Mouse (Mus musculus) hindbrain, postnatal 0 days (tissue): ENCODE measurements around the gene Cdh11. TPM values are rescaled to one million over a fixed set of nuclear protein-coding genes. Genes with fewer than 3 reads are reported as not detected.
A peak's percentile ranks its signal among the peaks of the same experiment; 100 is the strongest.

Source experiments
- ATAC-seq: fragments of 200-750 bp; cut with Nextera tagmentation; 2 replicates; pipeline ENCODE4 v1.8.0; 2017; ENCODE audit warnings: mild to moderate bottlenecking, moderate TSS enrichment, moderate library complexity
- DNase-seq: peaks from one replicate; pipeline ENCODE4 v3.0.0-alpha.2; 2015; ENCODE audit warnings: low spot score
- H3K27ac ChIP-seq: fragments of 300-500 bp; sonication (generic); 2 replicates; pipeline ENCODE4 v1.5.1; 2014; ENCODE audit warnings: mild to moderate bottlenecking
- H3K27me3 ChIP-seq: fragments of 300-500 bp; sonication (generic); 2 replicates; pipeline ENCODE4 v1.6.1; 2014; ENCODE audit warnings: low read length, mixed read lengths; ENCODE audit not compliant: insufficient read depth
- H3K36me3 ChIP-seq: fragments of 300-500 bp; sonication (generic); 2 replicates; pipeline ENCODE4 v1.6.1; 2014; ENCODE audit warnings: low read length, mixed read lengths; ENCODE audit not compliant: insufficient read depth
- H3K4me1 ChIP-seq: fragments of 300-500 bp; sonication (generic); 2 replicates; pipeline ENCODE4 v1.6.1; 2014; ENCODE audit warnings: antibody characterized with exemption, low read length, mixed read lengths; ENCODE audit not compliant: insufficient read depth
- H3K4me2 ChIP-seq: fragments of 300-500 bp; sonication (generic); 2 replicates; pipeline ENCODE4 v1.6.1; 2014; ENCODE audit warnings: low read depth, mild to moderate bottlenecking, low read length, moderate library complexity, mixed read lengths
- H3K4me3 ChIP-seq: fragments of 300-500 bp; sonication (generic); 2 replicates; pipeline ENCODE4 v1.5.1; 2014; ENCODE audit warnings: low read length
- H3K9ac ChIP-seq: fragments of 300-500 bp; sonication (generic); replicated peaks from 2 replicates; pipeline ENCODE4 v1.6.1; 2014; ENCODE audit warnings: mild to moderate bottlenecking, low read length, moderate library complexity, mixed read lengths
- H3K9me3 ChIP-seq: fragments of 300-500 bp; sonication (generic); 2 replicates; pipeline ENCODE4 v1.6.1; 2016; ENCODE audit warnings: low read length, mixed read lengths
- CTCF ChIP-seq: IDR thresholded peaks from 2 replicates; pipeline ENCODE4 v1.5.1; 2016; ENCODE audit warnings: antibody characterized with exemption, control low read depth, low read depth
- WGBS: fragments of 180-500 bp; shearing (Covaris S2); extraction: QIAGEN DNeasy Blood & Tissue Kit; methylation state at CpG from one replicate; pipeline ENCODE4 v1.1.7; 2014; 5-methylcytosine and 5-hydroxymethylcytosine counted together
- polyA plus RNA-seq: library from polyadenylated mRNA; unstranded; fragments of >200 nt; fragmentation: Nextera tagmentation; extraction: Ambion mirVana; gene quantifications from 2 replicates; pipeline ENCODE4 v1.2.1, GENCODE M21; 2015
- total RNA-seq: library from RNA; depleted of rRNA; stranded (reverse); fragments of >200 nt; gene quantifications from 2 replicates; pipeline ENCODE4 v1.2.3, GENCODE M21; 2014

Gene Cdh11
- total and polyA plus RNA-seq, 2 experiments from 2014 or later, result 30.5 to 55.7 TPM

DNA sequence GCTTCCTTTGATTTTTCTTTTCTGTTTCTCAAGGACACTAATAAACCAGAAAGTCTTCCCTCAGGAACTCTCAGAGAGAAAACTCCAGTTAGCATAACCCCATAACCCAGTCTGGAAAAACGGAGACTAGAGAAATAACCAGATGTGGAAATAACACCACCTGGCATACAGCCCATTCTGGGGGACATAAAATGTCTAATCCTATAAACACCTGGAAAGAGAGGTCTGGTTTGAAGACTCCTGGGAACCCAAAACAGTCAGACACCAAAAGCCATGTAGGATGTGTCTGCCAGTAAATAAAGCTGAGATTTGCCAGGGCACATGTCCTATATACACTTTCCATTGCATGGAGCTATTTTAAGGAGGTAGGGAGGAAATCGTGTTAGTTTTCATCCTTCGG lies 42.5 kb downstream of the Cdh11 start:
- 79% methylated on average over 3 of the region's 3 CpGs for WGBS

DNA sequence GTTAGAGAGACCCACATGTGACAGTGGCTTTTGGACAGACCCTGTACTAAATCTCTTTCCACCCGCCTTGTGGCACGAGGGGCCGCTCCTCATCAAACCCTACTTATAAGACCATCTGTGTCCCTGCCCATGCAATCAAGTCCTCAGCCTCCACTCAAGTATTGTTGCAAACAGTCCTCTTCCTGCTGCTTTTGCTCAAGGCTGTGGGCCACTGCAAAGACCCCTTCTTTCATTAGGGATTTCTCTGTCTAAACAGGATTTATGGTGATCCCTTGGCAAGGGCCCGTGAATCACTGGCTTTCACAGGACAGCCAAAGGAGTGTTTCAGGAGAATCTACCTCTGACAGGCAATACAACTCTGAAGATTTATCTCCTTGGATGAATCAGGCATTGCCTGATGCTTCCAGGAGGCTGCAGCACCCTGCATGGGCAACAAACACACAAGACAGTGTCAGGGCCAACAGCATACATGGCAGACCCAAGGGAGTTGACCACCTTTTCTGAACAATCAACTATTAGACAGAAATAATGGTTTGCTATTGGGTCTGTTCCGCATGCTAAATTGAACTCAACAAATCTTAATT lies 43.3 kb downstream of the Cdh11 start:
- H3K4me2 ChIP-seq, result no peak overlapping the region
- H3K4me3 ChIP-seq, result no peak overlapping the region
- WGBS, result 73% methylated on average over 5 of the region's 5 CpGs
- no peaks in the 10 kb centered on the region for H3K27me3 ChIP-seq
- H3K4me1 ChIP-seq, result peaks cover 13% of the 10 kb centered on the region
- no peaks in the 10 kb centered on the region for H3K36me3 ChIP-seq
- H3K9ac ChIP-seq, result no peak overlapping the region
- no peak overlapping the region for H3K27ac ChIP-seq
- no peaks in the 10 kb centered on the region for H3K9me3 ChIP-seq
- TF ChIP-seq CTCF, result no peak
- no peak for ATAC-seq
- DNase-seq, result no peak

More for the DNA sequence above, 42.5 kb downstream of the Cdh11 start:
- Histone ChIP-seq H3K4me3 (no peak overlapping the region), H3K9ac (no peak overlapping the region), H3K4me2 (no peak overlapping the region), H3K36me3 (no peaks in the 10 kb centered on the region), H3K4me1 (peaks cover 10% of the 10 kb centered on the region), H3K27me3 (no peaks in the 10 kb centered on the region), H3K27ac (no peak overlapping the region), H3K9me3 (no peaks in the 10 kb centered on the region)
- TF ChIP-seq CTCF, result no peak
- DNase-seq (no peak), ATAC-seq (no peak)

DNA sequence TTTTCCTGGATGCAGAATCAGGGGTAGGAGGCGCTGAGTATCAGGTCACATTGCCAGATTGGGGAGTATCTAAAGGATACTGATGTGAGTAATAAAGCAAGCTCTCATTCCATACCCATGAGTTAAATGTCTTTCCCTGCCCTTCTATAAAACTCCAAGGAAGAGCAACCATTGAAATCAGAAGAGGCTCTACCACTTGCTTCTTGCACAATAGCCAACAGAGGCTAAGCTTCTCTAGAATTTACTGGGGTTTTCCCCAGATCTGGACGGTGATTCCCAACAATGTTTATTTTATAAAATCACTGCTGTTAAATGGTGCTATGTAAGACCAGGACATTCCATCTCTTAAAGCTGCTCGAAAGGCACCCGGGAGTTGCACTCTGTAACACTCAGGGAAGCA lies 44.5 kb downstream of the Cdh11 start:
- Histone ChIP-seq H3K4me3 (no peak overlapping the region), H3K4me1 (peaks cover 13% of the 10 kb centered on the region), H3K9me3 (no peaks in the 10 kb centered on the region), H3K27ac (no peak overlapping the region), H3K27me3 (no peaks in the 10 kb centered on the region), H3K36me3 (no peaks in the 10 kb centered on the region), H3K4me2 (no peak overlapping the region), H3K9ac (no peak overlapping the region)
- TF ChIP-seq CTCF, result no peak
- ATAC-seq, result no peak
- no peak for DNase-seq
- WGBS, result 89% methylated on average over 4 of the region's 4 CpGs

DNA sequence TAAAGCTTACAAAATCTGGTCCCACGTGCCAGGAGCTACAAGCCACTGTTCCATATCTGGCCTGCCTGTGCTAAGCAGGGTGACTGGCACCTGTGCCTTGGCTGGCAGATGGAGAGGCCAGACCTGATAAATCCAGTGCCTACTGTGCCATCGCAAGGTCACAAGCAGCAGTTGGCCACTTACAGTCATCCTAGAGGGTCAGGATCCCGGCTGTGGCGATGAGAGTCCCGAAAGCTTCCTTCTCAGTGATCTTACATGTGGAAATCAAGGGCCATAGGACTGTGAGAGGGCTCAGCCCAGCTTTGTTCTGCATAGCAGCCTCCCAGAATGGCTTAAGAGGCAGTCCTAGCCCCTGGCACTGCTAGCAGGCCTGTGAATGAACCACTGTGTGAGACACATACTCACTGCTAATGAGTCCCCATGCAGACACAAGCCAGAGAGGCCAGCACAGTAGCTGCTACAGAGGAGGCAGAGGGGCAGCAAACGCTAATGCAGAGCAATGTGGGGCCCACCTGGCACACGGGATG lies 46.4 kb downstream of the Cdh11 start:
- ATAC-seq, result peak; percentile 93
- Histone ChIP-seq H3K9ac (peak overlapping the region; percentile 17; the same call in 1 of the 2 replicates), H3K9me3 (no peaks in the 10 kb centered on the region), H3K27ac (peak overlapping the region; percentile 84), H3K4me3 (peak overlapping the region; percentile 10; the same call in 1 of the 2 replicates), H3K4me2 (peak overlapping the region; percentile 34), H3K27me3 (no peaks in the 10 kb centered on the region), H3K4me1 (peaks cover 13% of the 10 kb centered on the region), H3K36me3 (no peaks in the 10 kb centered on the region)
- TF ChIP-seq CTCF, result no peak
- DNase-seq, result peak; percentile 71
- WGBS, result 45% methylated on average over 7 of the region's 7 CpGs

DNA sequence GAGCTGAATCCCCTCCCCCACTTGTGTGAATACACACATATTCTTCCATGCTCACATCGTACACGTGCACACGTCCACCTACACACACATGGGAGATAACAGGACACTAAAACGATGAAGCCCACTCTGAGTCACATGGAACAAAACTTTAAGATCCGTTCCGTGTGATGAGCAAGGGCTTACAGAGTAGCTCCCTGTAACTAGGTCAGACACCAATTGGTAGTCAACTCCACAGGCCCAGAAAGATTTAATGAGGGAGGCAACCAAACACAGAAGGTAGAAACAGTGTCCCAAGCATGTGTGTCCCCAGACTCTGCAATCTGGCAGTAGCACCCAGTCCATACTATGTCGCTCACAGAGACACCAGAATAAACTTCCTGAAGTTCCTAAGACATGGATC lies 47.0 kb downstream of the Cdh11 start:
- peaks cover 13% of the 10 kb centered on the region for H3K4me1 ChIP-seq
- peak; percentile 19 for DNase-seq
- no peak for TF ChIP-seq CTCF
- whole genome bisulfite sequencing, result 74% methylated on average over 7 of the region's 7 CpGs
- H3K4me3 ChIP-seq, result peak overlapping the region; percentile 10; the same call in 1 of the 2 replicates
- H3K36me3 ChIP-seq, result no peaks in the 10 kb centered on the region
- H3K27me3 ChIP-seq, result no peaks in the 10 kb centered on the region
- H3K27ac ChIP-seq, result peak overlapping the region; percentile 84
- peak; percentile 53; the same call in 1 of the 2 replicates for ATAC-seq
- peak overlapping the region; percentile 34 for H3K4me2 ChIP-seq
- H3K9ac ChIP-seq, result peak overlapping the region; percentile 5; the same call in 1 of the 2 replicates
- no peaks in the 10 kb centered on the region for H3K9me3 ChIP-seq

DNA sequence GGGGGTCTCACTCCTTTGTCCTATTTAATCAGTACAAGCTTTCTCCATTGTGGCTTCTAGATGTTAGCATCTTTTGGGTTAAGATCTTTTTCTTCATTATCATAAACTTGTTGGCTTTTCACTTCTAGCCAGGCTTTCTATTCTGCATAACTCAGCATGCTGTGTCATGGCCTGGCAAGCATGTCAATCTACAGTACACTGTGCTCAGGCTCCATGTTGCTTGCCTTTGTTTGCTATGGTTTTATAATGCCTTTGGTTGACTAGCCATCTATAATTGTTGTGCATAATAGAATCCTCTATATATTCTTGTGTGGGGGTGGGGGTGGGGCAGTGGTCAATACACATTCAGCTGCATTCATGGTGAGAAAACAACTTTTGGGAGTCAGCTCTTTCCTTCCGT lies 51.0 kb downstream of the Cdh11 start:
- DNase-seq (peak; percentile 23), ATAC-seq (peak; percentile 24; the same call in 1 of the 2 replicates)
- Histone ChIP-seq H3K9ac (no peak overlapping the region), H3K4me1 (peaks cover 13% of the 10 kb centered on the region), H3K27ac (no peak overlapping the region), H3K36me3 (no peaks in the 10 kb centered on the region), H3K27me3 (no peaks in the 10 kb centered on the region), H3K4me3 (no peak overlapping the region), H3K4me2 (no peak overlapping the region), H3K9me3 (no peaks in the 10 kb centered on the region)
- no peak for TF ChIP-seq CTCF
- WGBS, result 56% methylated on average over 1 of the region's 1 CpGs
